Mouse (Mus musculus) cerebellum, adult 2 months (tissue): ENCODE measurements around the gene Dspp. TPM values are rescaled to one million over a fixed set of nuclear protein-coding genes. Genes with fewer than 3 reads are reported as not detected.
A peak's percentile ranks its signal among the peaks of the same experiment; 100 is the strongest.

Experiments used
- DNase-seq, 2 experiments: peaks; one replicate each; pipeline ENCODE4 v3.0.0; 2021
- H3K27ac ChIP-seq: fragments of 200-500 bp; 2 replicates; pipeline ENCODE4 v1.5.1; 2012; ENCODE audit warnings: low read length, control low read depth, inconsistent platforms; ENCODE audit not compliant: insufficient read depth
- H3K27me3 ChIP-seq: fragments of 200-500 bp; 2 replicates; pipeline ENCODE4 v1.6.1; 2012; ENCODE audit warnings: inconsistent platforms, mild to moderate bottlenecking, low read length, moderate library complexity; ENCODE audit not compliant: control insufficient read depth, insufficient read depth
- H3K4me1 ChIP-seq: fragments of 200-500 bp; 2 replicates; pipeline ENCODE4 v1.6.1; 2011; ENCODE audit warnings: low read length; ENCODE audit not compliant: control insufficient read depth, insufficient read depth
- H3K4me3 ChIP-seq: fragments of 200-500 bp; replicated peaks from 2 replicates; pipeline ENCODE3; 2011; ENCODE audit warnings: mild to moderate bottlenecking, low read depth, low read length, control low read depth; ENCODE audit not compliant: insufficient read depth
- CTCF ChIP-seq: fragments of 200-500 bp; IDR thresholded peaks from 2 replicates; pipeline ENCODE4 v1.5.1; 2011; ENCODE audit warnings: low read depth, mild to moderate bottlenecking, control low read depth, low read length, moderate library complexity, borderline replicate concordance; ENCODE audit not compliant: insufficient read depth
- POLR2A ChIP-seq: fragments of 200-500 bp; IDR thresholded peaks from 2 replicates; pipeline ENCODE4 v1.6.1; 2011; ENCODE audit warnings: low read length, control low read depth, borderline replicate concordance; ENCODE audit not compliant: insufficient read depth
- WGBS: fragments of 180-500 bp; shearing (Covaris S2); methylation state at CpG from one replicate; pipeline ENCODE4 v1.1.7; 2018; 5-methylcytosine and 5-hydroxymethylcytosine counted together
- polyA plus RNA-seq: library from polyadenylated mRNA; depleted of rRNA; stranded (reverse); fragments of >200 nt; gene quantifications from 2 replicates; pipeline ENCODE4 v1.2.3, GENCODE M21; 2012; rRNA removed

The Dspp gene
- polyA plus RNA-seq = 0.05 and 0.07 TPM in 2 replicates

GRCm38 (mm10) chr5:104170412-104170811 is at the start of gene Dspp:
TSS of gene Dspp (plus strand) at chr5:104170712.
- DNase-seq = no peak
- no peaks in the 10 kb centered on the region for H3K27me3 ChIP-seq
- WGBS = 85% methylated on average over 7 of the region's 7 CpGs

GRCm38 (mm10) chr5:104124016-104124658 is 46.4 kb upstream of the Dspp start:
- Histone ChIP-seq H3K4me1 (no peaks in the 10 kb centered on the region), H3K27ac (no peak overlapping the region), H3K4me3 (no peak overlapping the region), H3K27me3 (no peaks in the 10 kb centered on the region)
- 86% methylated on average over 6 of the region's 6 CpGs for WGBS
- no peak for DNase-seq
- TF ChIP-seq CTCF (no peak), POLR2A (no peak)

More at GRCm38 (mm10) chr5:104170412-104170811, at the start of gene Dspp:
- no peak within 1 kb of the TSS for H3K4me3 ChIP-seq
- no peak within 1 kb of the TSS for H3K27ac ChIP-seq
- no peaks in the 10 kb centered on the region for H3K4me1 ChIP-seq
- TF ChIP-seq POLR2A (no peak), CTCF (no peak)

- H3K4me3 ChIP-seq = no peak overlapping the region
- WGBS = 88% methylated on average over 12 of the region's 12 CpGs
- TF ChIP-seq CTCF (no peak), POLR2A (no peak)
- no peak for DNase-seq
- H3K27ac ChIP-seq = no peak overlapping the region
- H3K4me1 ChIP-seq = no peaks in the 10 kb centered on the region
- H3K27me3 ChIP-seq = no peaks in the 10 kb centered on the region; the same call in 1 of the 2 replicates
Measured at GRCm38 (mm10) chr5:104126561-104127320, 43.8 kb upstream of the Dspp start.

- no peak for TF ChIP-seq CTCF
- no peak for TF ChIP-seq POLR2A
- Histone ChIP-seq H3K4me3 (no peak overlapping the region), H3K4me1 (no peaks in the 10 kb centered on the region), H3K27me3 (no peaks in the 10 kb centered on the region; the same call in 1 of the 2 replicates), H3K27ac (no peak overlapping the region)
- WGBS = 51% methylated on average over 1 of the region's 1 CpGs
- no peak for DNase-seq
Measured at GRCm38 (mm10) chr5:104127351-104127750, 43.2 kb upstream of the Dspp start.

GRCm38 (mm10) chr5:104128281-104129031 is 42.1 kb upstream of the Dspp start:
- Histone ChIP-seq H3K4me1 (no peaks in the 10 kb centered on the region), H3K27me3 (no peaks in the 10 kb centered on the region; the same call in 1 of the 2 replicates), H3K27ac (no peak overlapping the region), H3K4me3 (no peak overlapping the region)
- WGBS = 74% methylated on average over 12 of the region's 12 CpGs
- TF ChIP-seq POLR2A (no peak), CTCF (no peak)
- no peak for DNase-seq

- H3K4me3 ChIP-seq = no peak overlapping the region
- 26% methylated on average over 4 of the region's 4 CpGs for WGBS
- no peak overlapping the region for H3K27ac ChIP-seq
- H3K27me3 ChIP-seq = no peaks in the 10 kb centered on the region; the same call in 1 of the 2 replicates
- H3K4me1 ChIP-seq = no peaks in the 10 kb centered on the region
- TF ChIP-seq CTCF = no peak
- TF ChIP-seq POLR2A = no peak
- no peak for DNase-seq
Measured at GRCm38 (mm10) chr5:104130891-104131290, 39.6 kb upstream of the Dspp start.

GRCm38 (mm10) chr5:104131544-104131943 is 39.0 kb upstream of the Dspp start:
- Histone ChIP-seq H3K27ac (no peak overlapping the region), H3K27me3 (no peaks in the 10 kb centered on the region; the same call in 1 of the 2 replicates), H3K4me1 (no peaks in the 10 kb centered on the region), H3K4me3 (no peak overlapping the region)
- 61% methylated on average over 4 of the region's 4 CpGs for WGBS
- peak in 1 of 2 experiments; percentile 14 for DNase-seq
- TF ChIP-seq CTCF = peak; percentile 43; the same call in 1 of the 2 replicates
- no peak for TF ChIP-seq POLR2A
